Mouse (Mus musculus) v-Abl transformed pro-B cells (cell line): Measurements from ENCODE around the gene Tmem217.

Experiments
- in situ Hi-C, 2 experiments: fragments of 400-800 bp; cut with MboI; formaldehyde crosslinking; loops; one replicate each; pipeline ENCODE4 v1.15.1; 2025; ENCODE audit not compliant: unreplicated experiment in 2 of 2

The Tmem217 gene

DNA sequence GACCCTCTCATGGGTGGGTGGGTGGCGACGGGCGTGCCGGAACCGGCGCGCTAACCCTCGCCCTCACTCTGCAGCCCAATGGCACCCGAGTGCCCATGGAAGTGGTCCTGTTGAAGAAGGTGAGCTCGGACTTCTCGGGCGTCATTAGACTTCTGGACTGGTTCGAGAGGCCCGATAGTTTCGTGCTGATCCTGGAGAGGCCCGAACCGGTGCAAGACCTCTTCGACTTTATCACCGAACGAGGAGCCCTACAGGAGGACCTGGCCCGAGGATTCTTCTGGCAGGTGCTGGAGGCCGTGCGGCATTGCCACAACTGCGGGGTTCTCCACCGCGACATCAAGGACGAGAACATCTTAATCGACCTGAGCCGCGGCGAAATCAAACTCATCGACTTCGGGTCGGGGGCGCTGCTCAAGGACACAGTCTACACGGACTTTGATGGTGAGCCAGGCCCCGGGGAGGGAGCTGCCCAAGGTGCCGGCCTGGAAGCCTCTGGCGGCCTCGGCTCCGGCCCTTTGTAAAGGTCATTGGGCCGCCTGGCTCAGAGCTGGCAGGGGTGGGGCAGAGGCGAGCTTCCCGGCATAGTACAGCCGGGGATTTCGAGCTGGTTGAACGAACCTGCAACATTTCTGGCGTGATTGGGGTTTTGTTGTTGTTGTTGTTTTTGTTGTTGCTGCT is 60.5 kb downstream of the Tmem217 start:
- in situ Hi-C loops = loop anchor here (5.0 kb wide), 1 partner anchor 94 kb away; no protein-coding TSS in a partner anchor

DNA sequence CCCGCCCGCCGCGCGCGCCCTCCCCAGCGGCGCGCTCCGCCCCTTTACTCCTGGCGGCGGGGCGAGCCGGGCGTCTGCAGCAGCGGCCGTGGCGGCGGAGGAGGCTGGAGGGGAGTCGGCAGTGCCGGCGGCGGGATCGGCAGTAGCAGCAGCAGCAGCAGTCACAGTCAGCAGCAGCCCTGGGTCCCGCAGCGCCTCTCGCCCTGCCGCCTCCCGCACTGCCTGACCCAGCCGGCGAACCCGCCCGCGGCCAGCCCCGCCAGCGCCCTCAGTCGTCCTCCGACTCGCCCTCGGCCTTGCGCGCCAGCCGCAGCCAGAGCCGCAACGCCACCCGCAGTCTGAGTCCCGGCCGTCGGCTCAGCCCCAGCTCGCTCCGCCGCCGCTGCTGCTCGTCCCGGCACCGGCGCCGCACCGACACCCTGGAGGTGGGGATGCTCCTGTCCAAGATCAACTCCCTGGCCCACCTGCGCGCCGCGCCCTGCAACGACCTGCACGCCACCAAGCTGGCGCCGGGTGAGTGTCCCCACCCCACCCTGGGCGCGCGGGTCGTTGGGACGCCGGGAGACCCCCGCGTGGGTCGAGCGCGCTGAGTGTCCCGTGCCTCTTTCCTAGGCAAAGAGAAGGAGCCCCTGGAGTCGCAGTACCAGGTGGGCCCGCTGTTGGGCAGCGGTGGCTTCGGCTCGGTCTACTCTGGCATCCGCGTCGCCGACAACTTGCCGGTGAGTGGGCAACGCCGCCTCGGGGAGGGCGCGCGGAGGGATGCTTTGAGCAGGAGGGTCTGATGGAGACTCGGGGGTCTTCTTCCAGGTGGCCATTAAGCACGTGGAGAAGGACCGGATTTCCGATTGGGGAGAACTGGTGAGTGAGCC is 61.2 kb downstream of the Tmem217 start, which contains the start of gene Pim1:
Gene Pim1, plus strand, starts transcription at position 41 of the 869 bp plus-strand sequence.
- in situ Hi-C loops = loop anchor here (5.0 kb wide), 1 partner anchor 94 kb away; no protein-coding TSS in a partner anchor

DNA sequence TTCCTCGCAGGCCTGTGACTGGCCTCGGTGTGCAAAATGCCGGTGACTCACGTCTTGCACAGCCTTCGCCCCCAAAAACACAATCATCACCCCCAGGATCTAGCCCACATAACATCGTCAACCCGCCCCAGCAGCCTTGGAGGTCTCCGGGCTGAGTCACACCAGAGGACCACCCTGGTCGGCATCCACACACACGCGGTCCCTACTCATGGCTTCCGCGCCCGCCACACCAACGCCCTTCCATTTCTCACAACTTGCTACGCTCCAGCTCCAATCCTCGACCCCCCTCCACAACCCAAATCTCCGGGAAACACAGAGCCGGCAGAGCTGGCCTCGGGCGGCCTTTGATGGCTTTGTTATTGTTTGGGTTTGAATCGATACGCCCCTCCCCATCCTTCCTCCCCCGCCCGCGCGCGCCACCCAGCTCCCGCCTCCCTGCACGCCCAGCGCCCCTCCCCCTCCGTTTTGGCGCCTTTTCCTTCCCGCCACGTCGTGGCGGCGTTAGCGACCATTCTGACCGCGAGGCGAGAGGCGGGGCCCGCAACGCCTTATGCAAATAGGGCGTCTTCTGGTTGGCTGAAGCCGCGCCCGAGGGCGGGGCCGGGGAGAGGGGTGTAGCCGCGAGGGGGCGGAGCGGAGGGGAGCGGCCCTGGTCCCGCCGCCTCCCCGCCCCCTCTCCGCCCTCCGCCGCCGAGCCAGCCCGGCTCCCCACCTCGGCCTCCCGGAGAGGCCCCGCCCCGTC is 62.0 kb downstream of the Tmem217 start:
- in situ Hi-C loops = loop anchor here (5.0 kb wide), 2 partner anchors 53 to 93 kb away; no protein-coding TSS in a partner anchor

DNA sequence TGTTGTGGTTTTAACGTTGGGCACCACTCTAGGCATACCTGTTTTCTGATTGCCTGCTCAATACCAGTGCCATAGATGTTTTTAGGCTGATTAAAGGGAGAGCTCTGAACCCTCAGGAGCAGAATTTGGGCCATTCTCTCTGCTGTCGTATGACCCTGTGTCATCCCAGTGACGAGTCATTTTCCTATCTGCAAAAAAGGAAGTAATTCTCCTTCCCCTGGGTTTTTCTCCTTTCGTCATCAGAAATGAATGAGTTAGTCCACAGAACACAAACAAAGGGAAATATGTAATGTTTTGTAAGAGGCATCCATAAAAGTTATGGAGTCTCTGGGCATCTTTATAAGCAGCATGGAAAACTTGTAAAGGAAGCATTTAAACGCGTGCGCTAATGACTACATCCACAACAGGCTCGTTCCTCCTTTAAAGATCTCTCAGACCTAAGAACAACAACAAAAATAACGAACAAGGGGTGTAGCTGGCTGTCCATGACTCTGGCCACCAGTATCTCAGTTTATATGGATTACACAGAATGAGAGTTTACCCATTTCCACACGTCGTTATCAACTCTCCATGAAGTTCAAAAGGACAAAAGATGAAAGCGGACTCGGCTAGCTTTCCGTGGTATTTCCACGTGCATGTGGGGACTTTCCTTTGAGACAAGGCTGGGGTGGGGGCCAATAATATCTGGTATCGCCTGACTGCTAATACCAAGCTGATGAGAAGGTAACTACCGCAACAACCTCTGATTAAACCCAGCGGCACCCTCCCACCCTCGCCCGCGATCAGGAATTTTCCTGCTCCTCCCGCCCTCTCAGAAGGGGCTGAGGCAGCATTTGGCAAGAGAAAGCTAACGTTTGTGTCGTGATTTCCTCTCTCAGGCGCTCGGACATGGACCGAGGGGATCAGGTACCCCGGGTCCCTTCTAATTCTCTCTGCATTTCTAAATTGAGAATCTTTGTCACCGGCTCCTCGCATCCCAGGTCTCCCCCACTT is 62.9 kb downstream of the Tmem217 start:
- in situ Hi-C loops = loop anchor here in 1 of 2 experiments (5.0 kb wide), 1 partner anchor 52 kb away; no protein-coding TSS in a partner anchor

DNA sequence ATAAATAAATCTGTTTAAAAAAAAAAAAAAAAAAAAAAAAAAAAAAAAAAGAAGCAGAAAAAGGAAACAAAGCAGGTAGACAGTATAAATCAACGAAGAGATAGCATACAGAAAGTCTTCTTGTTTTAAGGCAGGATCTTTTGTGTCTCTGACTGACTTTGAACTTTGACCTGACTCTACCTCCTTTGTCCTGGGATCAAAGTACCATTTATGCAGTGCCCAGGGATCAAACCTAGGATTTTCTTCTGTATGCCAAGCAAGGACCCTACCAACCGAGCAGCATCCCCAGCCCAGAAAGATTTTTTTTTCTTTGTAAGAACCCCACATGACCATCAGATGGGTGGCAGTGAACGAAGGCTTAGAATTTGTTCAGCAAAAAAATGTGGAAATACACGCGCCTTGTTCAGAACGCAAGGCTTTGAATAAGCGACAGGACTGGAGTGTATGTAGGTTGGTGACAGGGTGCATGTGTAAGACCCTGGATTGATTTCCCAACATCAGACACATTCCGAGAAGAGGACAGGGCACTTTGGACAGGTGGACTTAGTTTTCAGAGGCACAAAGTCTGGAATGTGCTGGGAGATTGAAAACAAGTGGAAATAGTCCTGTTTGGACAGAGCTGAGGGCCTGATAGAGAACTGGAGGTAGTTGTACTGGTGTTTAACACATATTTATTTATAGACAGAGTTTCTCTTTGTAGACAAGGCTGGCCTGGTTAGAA is 63.8 kb downstream of the Tmem217 start:
- in situ Hi-C loops = loop anchor here in 1 of 2 experiments (5.0 kb wide), 1 partner anchor 51 kb away; no protein-coding TSS in a partner anchor

DNA sequence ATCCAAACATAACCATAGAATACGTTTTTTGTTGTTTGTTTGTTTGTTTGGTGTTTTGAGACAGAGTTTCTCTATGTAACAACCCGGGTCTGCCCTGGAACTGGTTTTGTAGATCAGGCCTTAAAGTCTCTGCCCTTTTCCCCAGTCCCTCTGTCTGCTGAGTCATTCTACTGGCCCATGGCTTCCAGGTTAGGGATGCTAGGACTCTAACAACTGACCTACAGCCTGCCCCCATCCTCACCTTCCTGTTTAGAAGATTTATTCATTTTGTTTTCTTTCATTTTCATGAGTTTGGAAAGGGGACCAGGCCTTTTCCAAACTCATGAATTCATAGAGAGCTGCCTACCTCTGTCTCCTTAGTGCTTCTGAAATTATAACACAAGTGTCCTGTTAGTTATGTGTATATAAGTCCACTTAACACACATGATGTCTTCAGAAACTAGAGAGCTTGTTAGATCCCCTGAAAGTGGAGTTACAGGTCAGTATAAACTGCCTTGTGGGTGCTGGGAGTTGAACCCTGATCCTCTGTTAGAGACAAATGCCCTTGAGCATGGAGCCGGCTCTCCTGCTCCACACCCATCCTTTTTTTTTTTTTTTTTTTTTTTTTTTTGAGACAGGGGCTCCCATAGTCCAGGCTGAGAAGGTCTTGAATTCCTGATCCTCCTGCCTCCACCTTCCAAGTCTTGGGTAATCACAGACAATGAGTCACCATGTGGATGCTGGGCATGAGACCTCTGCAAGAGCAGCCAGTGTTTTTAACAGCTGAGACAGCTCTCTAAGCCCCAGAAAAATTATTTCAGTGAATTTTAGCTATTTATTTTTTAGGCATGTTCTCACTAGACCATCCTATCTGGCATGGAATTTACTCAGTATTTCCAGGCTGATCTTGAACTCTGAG is 66.6 kb downstream of the Tmem217 start:
- in situ Hi-C loops = loop anchor here in 1 of 2 experiments (5.0 kb wide), 1 partner anchor 48 kb away; no protein-coding TSS in a partner anchor

DNA sequence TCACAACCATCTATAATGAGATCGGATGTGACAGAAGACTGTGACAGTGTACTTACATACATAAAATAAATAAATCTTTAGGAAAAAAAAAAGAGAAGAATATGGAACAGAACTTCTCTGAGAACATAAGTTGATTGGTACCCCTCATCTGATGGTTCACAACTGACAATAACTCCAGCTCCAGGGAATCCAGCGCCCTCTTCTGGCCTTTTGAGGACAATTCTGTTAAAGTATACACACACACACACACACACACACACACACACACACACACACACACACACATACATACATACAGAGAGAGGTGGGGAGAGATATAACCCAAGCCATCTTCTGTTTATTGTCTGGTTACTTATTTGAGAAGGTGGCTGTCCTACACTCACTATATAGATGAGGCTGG is 67.8 kb downstream of the Tmem217 start:
- in situ Hi-C loops = loop anchor here in 1 of 2 experiments (5.0 kb wide), 1 partner anchor 37 kb away; no protein-coding TSS in a partner anchor

DNA sequence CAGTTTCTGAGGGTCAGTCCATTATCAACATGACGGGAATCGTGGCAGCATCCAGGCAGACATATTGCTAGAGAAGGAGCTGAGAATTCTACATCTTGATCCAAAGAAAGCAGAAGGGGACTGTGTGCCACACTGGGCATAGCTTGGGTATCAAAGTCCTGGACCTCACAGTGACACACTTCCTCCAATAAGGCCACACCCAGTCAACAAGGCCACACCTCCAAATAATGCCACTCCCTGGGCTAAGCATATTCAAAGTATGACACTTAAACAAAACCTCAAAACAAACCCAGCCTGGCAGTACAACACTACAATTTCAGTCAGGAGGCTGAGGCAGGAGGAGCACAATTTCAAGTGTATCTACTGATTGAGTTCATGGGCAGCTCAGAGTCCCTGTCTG is 68.9 kb downstream of the Tmem217 start:
- in situ Hi-C loops = loop anchor here in 1 of 2 experiments (5.0 kb wide), 1 partner anchor 36 kb away; no protein-coding TSS in a partner anchor

DNA sequence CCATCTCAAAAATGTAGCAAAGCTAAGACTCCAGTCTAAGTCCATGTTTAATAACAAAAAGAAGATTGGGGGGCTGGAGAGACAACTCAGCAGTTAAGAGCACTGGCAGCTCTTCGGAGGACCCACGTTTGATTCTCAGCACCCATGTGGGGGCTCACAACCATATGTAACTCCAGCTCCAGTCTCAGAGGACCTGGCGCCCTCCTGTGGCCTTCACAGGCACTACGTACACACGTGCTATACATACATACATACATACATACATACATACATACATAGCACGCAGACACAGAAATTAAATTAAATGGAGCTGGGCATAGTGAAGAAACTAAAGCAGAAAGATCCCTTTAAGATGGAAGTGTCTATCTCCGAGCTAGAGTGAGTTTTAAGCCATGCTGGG is 69.6 kb downstream of the Tmem217 start:
- in situ Hi-C loops = loop anchor here in 1 of 2 experiments (5.0 kb wide), 1 partner anchor 35 kb away; no protein-coding TSS in a partner anchor

DNA sequence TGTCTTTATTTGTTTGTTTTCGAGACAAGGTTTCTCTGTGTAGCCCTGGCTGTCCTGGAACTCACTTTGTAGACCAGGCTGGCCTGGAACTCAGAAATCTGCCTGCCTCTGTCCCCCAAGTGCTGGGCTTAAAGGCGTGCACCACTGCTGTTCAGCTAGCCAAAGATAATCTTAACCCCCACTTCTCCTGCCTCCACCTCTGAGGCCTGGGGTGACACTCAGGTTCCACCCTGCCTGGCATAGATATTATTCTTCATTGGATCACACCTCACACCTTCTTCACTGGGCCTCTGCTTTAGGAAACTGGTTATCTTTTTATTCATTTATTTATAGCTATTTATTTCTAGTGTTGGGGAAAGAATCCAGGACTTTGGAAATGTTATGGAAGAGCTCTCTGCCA is 71.9 kb downstream of the Tmem217 start:
- in situ Hi-C loops = loop anchor here in 1 of 2 experiments (5.0 kb wide), 1 partner anchor 33 kb away; no protein-coding TSS in a partner anchor

DNA sequence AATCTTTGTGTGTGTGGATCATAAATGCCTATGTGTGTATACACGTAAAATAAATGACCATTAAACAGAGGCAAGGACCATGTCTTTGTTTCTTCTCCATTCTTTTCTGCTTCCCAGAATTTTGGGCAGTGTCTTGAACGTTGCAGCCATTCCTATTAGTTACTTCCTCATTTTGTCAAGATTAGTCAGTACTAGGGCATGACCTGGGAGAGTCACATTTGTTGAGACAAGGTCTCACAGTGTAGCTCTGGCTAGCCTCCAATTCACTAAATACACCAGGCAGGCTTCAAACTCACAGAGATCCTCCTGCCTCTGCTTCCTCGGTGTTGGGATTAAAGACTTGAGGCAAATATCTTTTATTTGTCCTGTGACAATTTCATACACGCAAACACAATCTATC is 73.9 kb downstream of the Tmem217 start:
- in situ Hi-C loops = no loop called here

DNA sequence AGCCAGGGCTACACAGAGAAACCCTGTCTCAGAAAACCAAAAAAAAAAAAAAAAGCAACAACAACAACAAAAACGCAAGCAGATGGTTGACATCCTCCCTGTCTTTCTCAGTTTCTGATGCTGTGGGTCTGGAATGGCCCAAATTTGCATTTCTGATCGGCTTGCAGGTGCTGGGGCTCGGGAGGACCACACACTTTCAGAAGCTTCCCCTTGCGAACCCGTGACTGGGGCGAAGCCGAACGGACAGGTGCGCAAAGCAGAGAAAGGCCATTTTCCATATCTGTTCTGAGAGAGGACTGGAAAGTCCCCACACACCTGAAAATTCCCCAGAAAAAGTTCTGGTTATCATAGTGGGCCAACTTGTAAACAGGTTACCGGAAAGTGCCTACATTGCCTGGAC is 74.8 kb downstream of the Tmem217 start:
- in situ Hi-C loops = no loop called here

DNA sequence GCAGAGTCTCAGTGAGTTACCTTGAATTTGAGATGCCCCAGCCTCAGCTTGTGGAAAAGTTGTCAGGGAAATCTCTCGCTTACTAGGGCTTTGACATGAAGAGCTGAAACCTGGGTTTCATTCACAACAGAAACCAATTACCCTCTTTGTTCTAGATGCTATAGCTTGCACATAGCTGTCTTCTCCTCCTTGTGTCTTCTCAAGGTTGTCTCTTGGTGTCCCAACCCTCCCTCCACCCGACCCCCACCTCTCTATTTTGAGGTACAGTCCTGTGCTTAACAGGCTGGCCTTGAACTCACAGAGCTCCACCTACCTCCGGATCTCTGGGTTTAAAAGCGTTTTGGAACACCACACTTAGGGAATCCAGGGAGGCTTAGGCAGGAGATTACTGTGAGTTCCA is 75.7 kb downstream of the Tmem217 start:
- in situ Hi-C loops = no loop called here
